Mouse (Mus musculus): ENCODE measurements at regions not wholly inside any gene's neighbourhood (a gene's known extent, or its start where the extent isn't known, plus 50 kb on each side); places are given as distances from the start of the nearest gene placed in this dataset.
"Not testable (repeated sequence)": the region's sequence is repeated elsewhere in the genome, so short reads cannot be mapped to it uniquely, and the experiment has no call there.

DNA sequence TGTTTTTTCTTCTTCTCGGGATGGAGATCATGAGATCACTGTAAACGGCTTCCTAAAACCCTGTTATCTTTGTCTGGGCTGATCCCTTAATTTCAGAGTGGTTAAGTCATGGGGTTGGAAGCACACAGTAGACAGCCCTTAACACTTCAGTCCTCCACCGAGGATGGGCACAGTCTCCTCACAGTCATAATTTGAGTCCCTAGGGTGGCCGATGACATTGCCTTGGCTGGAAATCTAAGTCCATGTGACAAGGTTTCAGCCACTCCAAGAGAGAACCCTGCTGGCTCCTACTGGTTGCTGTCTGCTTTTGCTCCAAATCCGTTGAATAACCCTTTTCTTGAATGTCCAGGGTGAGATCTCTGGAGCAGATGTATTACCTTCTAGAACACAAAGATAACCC, 152.2 kb upstream of the Ubl3 start:
- no peak for DNase-seq

GRCm38 (mm10) chr5:148701859-148702258, 149.3 kb upstream of the Ubl3 start:
- DNase-seq = no peak

DNA sequence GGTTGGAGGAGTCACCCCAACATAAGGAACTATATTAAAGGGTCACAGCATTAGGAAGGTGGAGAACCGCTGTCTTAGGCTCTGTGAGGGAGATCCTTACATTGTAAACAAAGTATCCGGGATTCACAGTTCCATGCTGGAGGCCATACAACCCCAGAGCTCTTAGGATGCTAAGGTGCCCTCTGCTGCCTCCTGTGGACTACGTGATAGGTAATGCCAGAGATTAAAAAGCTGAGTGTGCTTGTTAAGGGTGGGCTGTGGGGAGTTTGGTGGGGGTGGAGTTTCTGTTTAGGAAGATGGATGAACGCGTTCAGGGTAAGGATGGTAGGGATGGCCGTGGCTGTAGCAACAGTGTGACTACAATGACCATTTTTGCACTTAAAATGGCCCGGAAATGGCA, 148.4 kb upstream of the Ubl3 start:
- no peak for DNase-seq

DNA sequence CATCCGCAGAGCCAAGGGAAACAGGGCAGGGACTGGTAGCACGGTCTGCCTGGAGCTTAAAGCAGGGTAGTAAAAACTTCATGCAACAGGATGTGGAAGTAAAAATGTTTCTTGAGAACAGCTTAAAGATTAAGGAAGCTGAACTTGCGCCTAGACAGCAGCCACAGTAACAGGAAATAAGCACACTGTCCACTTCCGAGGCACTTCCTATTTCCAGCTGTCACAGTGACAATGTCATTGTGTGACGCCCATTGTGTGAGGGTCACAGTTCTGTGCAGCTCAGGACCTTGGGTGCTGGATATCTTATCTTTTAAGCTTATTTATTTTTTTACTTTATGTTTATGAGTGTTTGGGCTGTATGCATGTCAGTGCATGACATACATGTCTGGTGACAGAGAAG, 147.7 kb upstream of the Ubl3 start:
- DNase-seq = no peak

GRCm38 (mm10) chr5:148697631-148698368, 145.2 kb upstream of the Ubl3 start:
- peak; percentile 27 to 53 for DNase-seq

DNA sequence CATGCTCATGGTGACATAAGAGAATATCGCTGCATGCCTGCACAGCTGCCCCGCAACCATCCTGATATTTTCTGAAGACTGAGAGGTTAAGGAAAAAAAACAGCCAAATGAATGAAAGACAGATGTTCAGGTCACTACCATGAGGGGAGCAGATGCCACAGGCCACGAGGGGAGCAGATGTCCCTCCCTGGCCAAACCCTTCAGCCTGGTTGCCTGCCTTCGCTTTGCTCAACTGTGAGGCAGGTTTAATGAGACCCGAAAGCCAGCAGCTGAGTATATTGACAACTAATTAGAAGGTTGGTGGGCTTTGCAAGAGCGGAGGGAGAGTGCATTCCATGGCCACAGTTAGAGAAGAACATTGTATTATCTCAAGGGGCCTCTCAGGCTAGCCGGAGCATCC, 141.8 kb upstream of the Ubl3 start:
- no peak for DNase-seq

- DNase-seq = no peak
Observed at GRCm38 (mm10) chr5:148691486-148691885, 138.9 kb upstream of the Ubl3 start.

DNA sequence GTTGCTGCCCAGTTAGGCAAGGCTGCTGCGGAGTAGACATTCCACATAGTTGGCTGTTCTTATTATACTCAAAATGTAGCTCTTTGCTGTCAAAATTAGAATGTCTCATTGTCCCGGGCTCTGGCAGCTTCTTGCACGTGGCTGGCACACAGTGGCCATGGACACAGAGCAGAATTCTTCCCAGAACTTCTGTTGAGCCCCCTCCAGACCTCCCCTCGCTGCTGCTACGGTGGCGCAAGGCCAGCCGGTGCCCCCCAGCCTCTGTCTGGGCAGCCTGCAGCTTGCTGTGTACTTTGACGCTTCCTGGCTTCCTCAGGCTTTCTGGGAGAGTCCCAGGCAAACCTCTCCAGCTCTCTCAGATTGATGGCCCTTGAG, 138.2 kb upstream of the Ubl3 start:
- no peak for DNase-seq

- no peak for DNase-seq
Observed at GRCm38 (mm10) chr5:148690158-148690822, 137.7 kb upstream of the Ubl3 start.

GRCm38 (mm10) chr5:148689297-148689696, 136.7 kb upstream of the Ubl3 start:
- DNase-seq = no peak

- DNase-seq = no peak
Observed at GRCm38 (mm10) chr5:148688501-148688900, 135.9 kb upstream of the Ubl3 start.

GRCm38 (mm10) chr5:148687827-148688226, 135.2 kb upstream of the Ubl3 start:
- DNase-seq = no peak

- no peak for DNase-seq
Observed at GRCm38 (mm10) chr5:148684216-148684615, 131.6 kb upstream of the Ubl3 start.

DNA sequence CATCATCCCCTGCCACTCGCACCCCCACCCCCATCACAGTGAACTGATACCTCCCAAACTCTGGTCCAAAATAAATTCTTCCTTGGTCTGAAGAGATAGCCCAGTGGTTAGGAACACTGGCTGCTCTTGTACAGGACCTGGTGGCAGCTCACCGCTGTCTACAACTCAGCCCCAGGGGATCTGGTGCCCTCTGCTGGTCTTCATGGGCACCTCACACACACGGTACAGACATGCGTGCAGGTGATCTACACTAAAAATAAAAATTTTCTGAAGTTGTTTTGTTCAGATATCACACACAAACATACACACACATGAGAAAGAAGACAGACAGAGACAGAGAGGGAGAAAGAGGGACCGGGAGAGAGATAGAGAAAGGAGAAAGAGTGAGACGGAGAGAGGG, 130.0 kb upstream of the Ubl3 start:
- DNase-seq = no peak

- no peak for DNase-seq
Observed at GRCm38 (mm10) chr5:148680341-148680740, 127.8 kb upstream of the Ubl3 start.

- DNase-seq = no peak
Observed at GRCm38 (mm10) chr5:148679586-148679985, 127.0 kb upstream of the Ubl3 start.

GRCm38 (mm10) chr5:148678285-148678937, 125.8 kb upstream of the Ubl3 start:
- DNase-seq = not testable (repeated sequence)

- no peak for DNase-seq
Observed at GRCm38 (mm10) chr5:148674281-148674680, 121.7 kb upstream of the Ubl3 start.

- no peak for DNase-seq
Observed at GRCm38 (mm10) chr5:148662281-148662741, 109.7 kb upstream of the Ubl3 start.

DNA sequence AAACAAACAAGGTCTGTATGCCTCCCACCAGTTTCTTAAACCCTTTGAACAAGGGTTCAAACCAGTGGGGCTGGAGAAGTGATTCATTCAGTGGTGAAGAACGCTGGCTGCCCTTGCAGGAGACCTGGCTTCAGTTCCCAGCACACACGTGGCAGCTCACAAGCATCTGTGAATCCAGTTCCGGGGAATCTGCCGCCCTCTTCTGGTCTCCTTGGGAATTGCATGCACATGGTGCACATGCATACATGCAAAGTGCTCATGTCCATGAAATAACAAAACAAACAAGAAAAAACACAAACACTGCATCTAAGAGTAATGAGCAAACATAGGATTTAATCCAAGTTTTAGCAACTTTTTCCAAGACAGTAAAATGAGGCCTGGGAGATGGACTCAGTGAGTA, 108.5 kb upstream of the Ubl3 start:
- DNase-seq = no peak

GRCm38 (mm10) chr5:148657936-148658640, 105.5 kb upstream of the Ubl3 start:
- DNase-seq = peak; percentile 64 to 72

DNA sequence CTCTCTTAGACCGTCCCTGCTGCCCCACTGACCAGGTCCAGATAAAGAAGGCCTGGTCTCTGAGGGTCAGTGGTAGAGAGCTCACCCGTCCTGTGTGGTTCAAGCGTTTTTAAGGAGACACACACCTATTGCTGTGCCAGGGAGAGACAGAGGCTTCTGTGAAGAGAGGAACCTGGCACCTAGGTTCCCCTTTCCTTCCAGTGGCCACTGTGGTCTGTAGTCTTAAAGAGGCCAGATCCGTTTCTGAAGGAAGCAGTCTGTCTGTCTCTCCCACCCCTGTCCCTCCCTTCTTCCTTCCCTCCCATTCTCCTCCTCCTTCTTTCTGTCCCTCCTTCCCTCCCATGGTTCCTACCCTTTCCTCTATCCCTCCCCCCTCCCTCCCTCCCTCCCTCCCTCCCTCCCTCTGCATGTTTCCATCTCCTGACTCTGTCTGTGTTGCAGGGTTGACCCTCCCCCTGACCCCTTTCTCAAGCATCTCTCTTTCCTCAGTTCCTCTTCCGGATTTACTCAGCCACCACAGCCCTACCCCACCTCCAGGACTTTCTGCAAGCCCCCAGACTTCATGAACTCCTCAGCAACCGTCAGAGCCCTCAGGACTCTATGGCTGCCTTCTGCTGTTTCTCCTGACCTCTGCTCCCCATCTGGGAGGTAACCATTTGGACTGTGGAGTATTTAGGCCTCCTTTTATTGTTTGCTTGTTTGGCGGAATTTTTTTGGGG, 100.1 kb upstream of the Ubl3 start:
- no peak for DNase-seq
